Mouse (Mus musculus) midbrain, embryonic 14.5 days (tissue): ENCODE results near the gene Tmem69. TPM values are rescaled to one million over a fixed set of nuclear protein-coding genes. Genes with fewer than 3 reads are reported as not detected.

Experiments
- polyA plus RNA-seq: library from polyadenylated mRNA; unstranded; fragments of >200 nt; fragmentation: Nextera tagmentation; extraction: Ambion mirVana; gene quantifications from 2 replicates; pipeline ENCODE4 v1.2.1, GENCODE M21; 2014

The Tmem69 gene
- polyA plus RNA-seq, 1 experiment from 2014 or later = 33.3 TPM

Other genes starting within 250 kb of the Tmem69 start
- gene Mast2, start 91.8 kb downstream of the Tmem69 start, polyA plus RNA-seq = 65.0 and 83.6 TPM in 2 replicates
- 4.5 and 5.3 TPM in 2 replicates for gene Ipp, start 48.4 kb downstream of the Tmem69 start, polyA plus RNA-seq
- 18.8 and 27.6 TPM in 2 replicates for gene Gpbp1l1, start 1.7 kb upstream of the Tmem69 start, polyA plus RNA-seq
- gene Ccdc17, start 40.7 kb upstream of the Tmem69 start, polyA plus RNA-seq = 5.4 and 5.9 TPM in 2 replicates
- gene Nasp, start 72.0 kb upstream of the Tmem69 start, polyA plus RNA-seq = 94.4 and 110 TPM in 2 replicates
- 638 and 660 TPM in 2 replicates for gene Akr1a1, start 95.7 kb upstream of the Tmem69 start, polyA plus RNA-seq
- gene Prdx1, start 129.6 kb upstream of the Tmem69 start, polyA plus RNA-seq = 378 and 430 TPM in 2 replicates
- 16.3 and 20.6 TPM in 2 replicates for gene Mmachc, start 152.5 kb upstream of the Tmem69 start, polyA plus RNA-seq
- gene Ccdc163, start 152.6 kb upstream of the Tmem69 start, polyA plus RNA-seq = 11.4 and 13.1 TPM in 2 replicates
- gene Tesk2, start 165.0 kb upstream of the Tmem69 start, polyA plus RNA-seq = 1.9 and 3.2 TPM in 2 replicates